Comparison of ENCODE assay signal across 24 mouse cellular contexts in genomic region chr4:52050948-52051347, GRCm38 (mm10).
DNase-seq lines count a peak whose midpoint lies in the region; ATAC-seq and TF ChIP-seq lines count a peak whose summit lies in the region.
"Had no signal": no experiment of that assay in that cellular context is flagged by ENCODE, and none has a peak within 500 bp of the region (broad histone marks: within the 10 kb centered on the region; RNA-seq: fewer than 3 reads in every experiment).

No protein-coding gene starts in this region.

- no peaks in the 10 kb centered on the region for H3K4me1 ChIP-seq in forebrain, embryonic 16.5 days (replicated peaks; ENCODE audit: control insufficient read depth, insufficient read depth, low read length)
- no peaks in the 10 kb centered on the region for H3K4me1 ChIP-seq in forebrain, postnatal 0 days (ENCODE audit: insufficient read depth)
- H3K4me1 ChIP-seq in lung, embryonic 14.5 days (ENCODE audit: insufficient read depth) = no peaks in the 10 kb centered on the region
- H3K4me1 ChIP-seq: forebrain, embryonic 10.5 days; forebrain, embryonic 13.5 days; hindbrain, embryonic 12.5 days; hindbrain, embryonic 15.5 days had no signal

- 42% methylated on average over 4 of the region's 4 CpGs for WGBS in forebrain, embryonic 16.5 days
- 35% methylated on average over 4 of the region's 4 CpGs for WGBS in forebrain, postnatal 0 days
- 45% methylated on average over 4 of the region's 4 CpGs for WGBS in lung, embryonic 14.5 days

- no peaks in the 10 kb centered on the region for H3K27me3 ChIP-seq in forebrain, embryonic 16.5 days (replicated peaks; ENCODE audit: control insufficient read depth, insufficient read depth, low read length)
- H3K27me3 ChIP-seq in forebrain, postnatal 0 days (ENCODE audit: insufficient read depth, low read length) = no peaks in the 10 kb centered on the region
- H3K27me3 ChIP-seq in lung, embryonic 14.5 days (ENCODE audit: insufficient read depth, low read length) = no peaks in the 10 kb centered on the region
- H3K27me3 ChIP-seq: CH12.LX; forebrain, embryonic 13.5 days; hindbrain, embryonic 12.5 days; hindbrain, embryonic 15.5 days; Patski had no signal

- TF ChIP-seq CTCF in forebrain, postnatal 0 days (IDR thresholded peaks at IDR 0.05; ENCODE audit: low read depth) = no peak
- no peak for TF ChIP-seq CTCF in lung, embryonic 14.5 days (IDR thresholded peaks at IDR 0.05; ENCODE audit: low read depth)

- no peak for DNase-seq in forebrain, postnatal 0 days
- peak; percentile 24 for DNase-seq in lung, embryonic 14.5 days
- no peak for DNase-seq in lung, adult 18-20 months
- peak; percentile 5 for DNase-seq in layer of hippocampus, adult 9-10 months (ENCODE audit: low spot score)
- no peak for DNase-seq in T-cell, adult 2 months (ENCODE audit: low spot score)
- no peak for DNase-seq in ovary, postnatal 10 days (ENCODE audit: low spot score)
- DNase-seq: adrenal gland, adult 2 months; adrenal gland, postnatal 14 days; B cell, adult 2 months; cerebellum, adult 18-20 months; cerebellum, adult 9-10 months; cerebellum, postnatal 14 days; gastrocnemius, adult 2 months; gastrocnemius, postnatal 14 days; heart, adult 11 months had no signal

- no peak overlapping the region for H3K27ac ChIP-seq in forebrain, embryonic 16.5 days (ENCODE audit: low read length)
- H3K27ac ChIP-seq in forebrain, postnatal 0 days (ENCODE audit: low read depth, low read length) = no peak overlapping the region
- no peak overlapping the region for H3K27ac ChIP-seq in lung, embryonic 14.5 days (ENCODE audit: low read depth)
- H3K27ac ChIP-seq: forebrain, embryonic 10.5 days; forebrain, embryonic 13.5 days; gastrocnemius, adult 2 months; hindbrain, embryonic 12.5 days; hindbrain, embryonic 15.5 days had no signal

- H3K4me2 ChIP-seq in forebrain, embryonic 16.5 days (ENCODE audit: low read length) = no peak overlapping the region
- no peak overlapping the region for H3K4me2 ChIP-seq in forebrain, postnatal 0 days (ENCODE audit: low read depth)
- H3K4me2 ChIP-seq in lung, embryonic 14.5 days = no peak overlapping the region
- H3K4me2 ChIP-seq: forebrain, embryonic 13.5 days; heart, embryonic 11.5 days; hindbrain, embryonic 12.5 days; hindbrain, embryonic 15.5 days had no signal

- no peak overlapping the region for H3K9ac ChIP-seq in forebrain, embryonic 16.5 days (replicated peaks; ENCODE audit: low read depth, low read length)
- H3K9ac ChIP-seq in forebrain, postnatal 0 days = no peak overlapping the region
- H3K9ac ChIP-seq in lung, embryonic 14.5 days = no peak overlapping the region
- H3K9ac ChIP-seq: forebrain, embryonic 13.5 days; hindbrain, embryonic 12.5 days; hindbrain, embryonic 15.5 days had no signal

- ATAC-seq in forebrain, embryonic 16.5 days = peak; percentile 74
- no peak for ATAC-seq in forebrain, postnatal 0 days
- no peak for ATAC-seq in lung, embryonic 14.5 days (ENCODE audit: insufficient read depth)
- ATAC-seq: forebrain, embryonic 13.5 days; Patski had no signal

- no peaks in the 10 kb centered on the region for H3K36me3 ChIP-seq in forebrain, embryonic 16.5 days (ENCODE audit: control insufficient read depth, insufficient read depth)
- H3K36me3 ChIP-seq in forebrain, postnatal 0 days (ENCODE audit: insufficient read depth) = no peaks in the 10 kb centered on the region
- H3K36me3 ChIP-seq in lung, embryonic 14.5 days (ENCODE audit: insufficient read depth) = no peaks in the 10 kb centered on the region
- H3K36me3 ChIP-seq: forebrain, embryonic 10.5 days; G1E; hindbrain, embryonic 12.5 days; hindbrain, embryonic 15.5 days had no signal

- no peak overlapping the region for H3K4me3 ChIP-seq in forebrain, embryonic 16.5 days (replicated peaks; ENCODE audit: low read length)
- H3K4me3 ChIP-seq in forebrain, postnatal 0 days (ENCODE audit: low read depth, low read length) = no peak overlapping the region
- H3K4me3 ChIP-seq in lung, embryonic 14.5 days (ENCODE audit: low read depth, low read length) = no peak overlapping the region
- H3K4me3 ChIP-seq: forebrain, embryonic 10.5 days; forebrain, embryonic 13.5 days; gastrocnemius, adult 2 months; hindbrain, embryonic 12.5 days; hindbrain, embryonic 15.5 days had no signal

- no peaks in the 10 kb centered on the region for H3K9me3 ChIP-seq in forebrain, embryonic 16.5 days (ENCODE audit: control insufficient read depth, low read length)
- H3K9me3 ChIP-seq in forebrain, postnatal 0 days (ENCODE audit: low read length) = no peaks in the 10 kb centered on the region
- H3K9me3 ChIP-seq in lung, embryonic 14.5 days (ENCODE audit: low read depth, low read length) = peaks cover 2% of the 10 kb centered on the region; the same call in 1 of the 2 replicates
- H3K9me3 ChIP-seq: forebrain, embryonic 13.5 days; G1E; hindbrain, embryonic 12.5 days; hindbrain, embryonic 15.5 days had no signal

Comparison
In these comparisons a context has a peak if more than half of its experiments do, and no peak if none do; other contexts are left out.
1. DNase-seq: peak in lung, embryonic 14.5 days (single experiment) and layer of hippocampus, adult 9-10 months (single experiment); none in forebrain, postnatal 0 days (single experiment), lung, adult 18-20 months (0 of 2), T-cell, adult 2 months (single experiment) and ovary, postnatal 10 days (single experiment).